Mouse (Mus musculus) G1E (cell line): ENCODE measurements at regions not wholly inside any gene's neighbourhood (a gene's known extent, or its start where the extent isn't known, plus 50 kb on each side); places are given as distances from the start of the nearest gene placed in this dataset.

ENCODE experiments used
- ATAC-seq: 2 replicates; pipeline ENCODE4 v1.8.0; 2016; ENCODE audit warnings: mild to moderate bottlenecking; ENCODE audit not compliant: insufficient number of reproducible peaks, poor library complexity, low FRiP score, severe bottlenecking; ENCODE audit errors: extremely low read depth
- DNase-seq: peaks from one replicate; pipeline ENCODE4 v3.0.0; 2012; ENCODE audit warnings: low spot score
- H3K27me3 ChIP-seq: 2 replicates; pipeline ENCODE4 v1.6.1; 2012; ENCODE audit warnings: mild to moderate bottlenecking, low read length, inconsistent platforms; ENCODE audit not compliant: insufficient read depth
- H3K36me3 ChIP-seq: replicated peaks from 2 replicates; pipeline ENCODE3; 2012; ENCODE audit warnings: mild to moderate bottlenecking, inconsistent platforms
- H3K4me1 ChIP-seq: 2 replicates; pipeline ENCODE4 v1.6.1; 2012; ENCODE audit warnings: low read depth, low read length, inconsistent platforms, mixed read lengths; ENCODE audit not compliant: insufficient read depth
- H3K4me3 ChIP-seq: 2 replicates; pipeline ENCODE4 v1.5.1; 2012; ENCODE audit warnings: low read depth, mild to moderate bottlenecking, inconsistent platforms, low read length, moderate library complexity, mixed read lengths
- H3K9me3 ChIP-seq: replicated peaks from 2 replicates; pipeline ENCODE4 v1.6.1; 2012; ENCODE audit warnings: inconsistent platforms
- CTCF ChIP-seq: IDR thresholded peaks from 2 replicates; pipeline ENCODE4 v1.5.1; 2012; ENCODE audit warnings: low read depth, low read length, inconsistent platforms, mixed read lengths
- GATA1 ChIP-seq: IDR thresholded peaks from 2 replicates; pipeline ENCODE4 v1.6.1; 2012; ENCODE audit warnings: borderline replicate concordance, low read length, inconsistent platforms, mixed read lengths
- GATA2 ChIP-seq: IDR thresholded peaks from 2 replicates; pipeline ENCODE4 v1.6.1; 2012; ENCODE audit warnings: low read depth, low read length, inconsistent platforms, borderline replicate concordance
- POLR2AphosphoS5 ChIP-seq: IDR thresholded peaks from 2 replicates; pipeline ENCODE4 v1.6.1; 2012; ENCODE audit warnings: low read depth, low read length, inconsistent platforms; ENCODE audit not compliant: insufficient replicate concordance
- TAL1 ChIP-seq: conservative IDR thresholded peaks from 2 replicates; pipeline ENCODE4 v1.6.1; 2012; ENCODE audit warnings: low read depth, low read length, inconsistent platforms, mixed read lengths

DNA sequence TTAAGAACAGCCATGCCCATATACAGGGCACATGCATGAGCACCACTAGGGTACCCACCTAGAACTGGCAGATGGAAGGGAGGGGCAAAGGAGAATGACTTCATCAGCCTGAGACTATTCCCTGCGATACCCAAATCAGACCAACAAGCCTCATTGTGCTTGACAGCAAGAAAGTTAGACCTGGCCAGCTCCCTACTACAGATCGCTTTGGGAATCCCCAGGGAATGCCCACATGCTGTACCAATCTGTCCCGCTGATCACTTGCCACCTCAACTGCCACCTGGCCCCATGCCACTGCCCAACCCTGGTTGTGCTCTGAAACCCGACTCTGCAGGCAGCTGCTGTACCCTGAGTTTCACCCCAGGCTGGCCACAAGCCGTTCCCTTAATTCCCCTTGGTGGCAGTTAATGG is 188.0 kb upstream of the Jarid2 start:
- TF ChIP-seq POLR2AphosphoS5 (no peak), CTCF (no peak), GATA2 (no peak), TAL1 (no peak)
- H3K4me3 ChIP-seq, result no peak overlapping the region
- no peak for DNase-seq
- peaks cover 21% of the 10 kb centered on the region for H3K27me3 ChIP-seq
- H3K36me3 ChIP-seq, result no peaks in the 10 kb centered on the region
- no peaks in the 10 kb centered on the region for H3K4me1 ChIP-seq
- no peaks in the 10 kb centered on the region for H3K9me3 ChIP-seq
- ATAC-seq, result no peak

GRCm38 (mm10) chr13:44544786-44545185 is 184.5 kb upstream of the Jarid2 start:
- no peak for ATAC-seq
- no peaks in the 10 kb centered on the region for H3K36me3 ChIP-seq
- no peak for TF ChIP-seq TAL1
- no peak for TF ChIP-seq GATA2
- TF ChIP-seq CTCF, result no peak
- no peak for TF ChIP-seq POLR2AphosphoS5
- H3K4me1 ChIP-seq, result peaks cover 9% of the 10 kb centered on the region
- H3K27me3 ChIP-seq, result peaks cover 34% of the 10 kb centered on the region
- no peaks in the 10 kb centered on the region for H3K9me3 ChIP-seq
- DNase-seq, result no peak
- no peak overlapping the region for H3K4me3 ChIP-seq

DNA sequence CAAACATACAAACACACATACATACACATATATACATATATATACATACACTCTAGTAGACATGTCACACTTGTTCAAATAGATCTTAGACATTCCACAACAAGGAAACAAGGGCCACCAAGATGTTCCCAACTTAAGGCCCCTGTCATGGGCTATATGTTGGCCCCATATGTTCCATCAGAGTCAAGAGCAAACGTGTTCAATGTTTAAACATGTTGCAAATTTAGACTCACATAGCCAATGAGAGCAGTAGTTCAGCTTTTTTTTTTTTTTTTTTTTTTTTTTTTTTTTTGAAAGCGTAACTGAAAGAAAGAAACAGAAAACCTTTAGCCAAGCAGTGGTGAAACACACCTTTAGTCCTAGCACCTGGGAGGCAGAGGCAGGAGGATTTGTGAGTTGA is 183.0 kb upstream of the Jarid2 start:
- DNase-seq (no peak), ATAC-seq (no peak)
- H3K36me3 ChIP-seq, result no peaks in the 10 kb centered on the region
- H3K9me3 ChIP-seq, result no peaks in the 10 kb centered on the region
- no peak for TF ChIP-seq GATA2
- TF ChIP-seq GATA1, result no peak
- TF ChIP-seq POLR2AphosphoS5, result no peak
- no peak for TF ChIP-seq CTCF
- TF ChIP-seq TAL1, result no peak
- H3K27me3 ChIP-seq, result peaks cover 35% of the 10 kb centered on the region
- no peak overlapping the region for H3K4me3 ChIP-seq
- H3K4me1 ChIP-seq, result peaks cover 14% of the 10 kb centered on the region

GRCm38 (mm10) chr13:44548880-44549279 is 180.4 kb upstream of the Jarid2 start:
- H3K27me3 ChIP-seq, result peaks cover 26% of the 10 kb centered on the region; the same call in 1 of the 2 replicates
- no peaks in the 10 kb centered on the region for H3K36me3 ChIP-seq
- no peak for DNase-seq
- H3K9me3 ChIP-seq, result no peaks in the 10 kb centered on the region
- H3K4me3 ChIP-seq, result no peak overlapping the region
- TF ChIP-seq GATA2 (no peak), POLR2AphosphoS5 (no peak), GATA1 (no peak), CTCF (no peak), TAL1 (no peak)
- ATAC-seq, result no peak
- H3K4me1 ChIP-seq, result peaks cover 14% of the 10 kb centered on the region

GRCm38 (mm10) chr13:44553363-44553762 is 175.9 kb upstream of the Jarid2 start:
- DNase-seq (no peak), ATAC-seq (no peak)
- Histone ChIP-seq H3K4me3 (no peak overlapping the region), H3K4me1 (peaks cover 14% of the 10 kb centered on the region), H3K27me3 (peaks cover 29% of the 10 kb centered on the region), H3K9me3 (no peaks in the 10 kb centered on the region), H3K36me3 (no peaks in the 10 kb centered on the region)
- TF ChIP-seq GATA2 (no peak), GATA1 (no peak), CTCF (no peak), TAL1 (no peak), POLR2AphosphoS5 (no peak)

DNA sequence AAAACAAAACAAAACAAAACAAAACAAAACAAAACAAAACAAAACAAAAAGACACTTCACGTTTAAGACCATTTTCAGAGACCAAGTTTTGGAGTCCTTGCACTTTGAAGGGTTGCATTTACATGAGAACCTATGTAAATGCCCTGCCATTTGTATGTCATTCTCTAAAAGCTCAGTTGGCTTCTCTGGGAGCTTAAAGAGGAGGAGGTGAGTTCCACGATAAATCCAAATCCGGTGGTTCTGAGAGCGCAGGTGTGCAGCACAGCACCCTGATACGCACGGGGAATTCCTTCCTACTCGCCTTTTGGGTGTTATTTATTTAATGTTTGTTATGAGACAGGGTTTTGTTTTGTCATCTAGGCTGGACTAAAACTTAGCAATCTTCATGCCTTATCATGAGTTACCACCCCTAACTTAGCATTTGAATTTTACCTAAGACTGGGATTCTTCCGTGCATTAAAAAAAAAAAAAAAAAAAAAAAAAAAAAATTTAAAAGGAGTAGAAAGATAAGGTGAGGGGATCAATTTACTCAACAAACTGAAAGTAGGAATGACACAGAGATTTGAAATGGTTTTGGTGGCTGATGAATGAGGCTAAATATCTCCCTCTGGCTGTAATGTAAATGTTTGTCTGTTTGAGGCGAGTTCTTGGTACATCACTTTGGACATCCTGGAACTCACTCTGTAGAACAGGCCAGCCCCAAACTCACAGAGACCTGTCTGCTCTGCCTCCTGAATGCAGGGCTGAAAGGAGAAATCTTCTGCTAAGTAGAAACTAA is 174.4 kb upstream of the Jarid2 start:
- DNase-seq, result no peak
- 0 out of 2 replicates have a peak, but pooled peaks cover 5% of the 10 kb centered on the region for H3K4me1 ChIP-seq
- no peak for ATAC-seq
- H3K9me3 ChIP-seq, result no peaks in the 10 kb centered on the region
- peaks cover 43% of the 10 kb centered on the region for H3K27me3 ChIP-seq
- H3K36me3 ChIP-seq, result no peaks in the 10 kb centered on the region
- no peak overlapping the region for H3K4me3 ChIP-seq
- TF ChIP-seq POLR2AphosphoS5, result no peak
- no peak for TF ChIP-seq TAL1
- no peak for TF ChIP-seq GATA1
- TF ChIP-seq GATA2, result no peak
- no peak for TF ChIP-seq CTCF
